Mouse (Mus musculus) lung, postnatal 25 days (tissue): ENCODE measurements at regions not wholly inside any gene's neighbourhood (a gene's known extent, or its start where the extent isn't known, plus 50 kb on each side); places are given as distances from the start of the nearest gene placed in this dataset.
"Not testable (repeated sequence)": the region's sequence is repeated elsewhere in the genome, so short reads cannot be mapped to it uniquely, and the experiment has no call there.

ENCODE experiments used
- DNase-seq: peaks from one replicate; pipeline ENCODE4 v3.0.0; 2022; ENCODE audit warnings: low spot score

DNA sequence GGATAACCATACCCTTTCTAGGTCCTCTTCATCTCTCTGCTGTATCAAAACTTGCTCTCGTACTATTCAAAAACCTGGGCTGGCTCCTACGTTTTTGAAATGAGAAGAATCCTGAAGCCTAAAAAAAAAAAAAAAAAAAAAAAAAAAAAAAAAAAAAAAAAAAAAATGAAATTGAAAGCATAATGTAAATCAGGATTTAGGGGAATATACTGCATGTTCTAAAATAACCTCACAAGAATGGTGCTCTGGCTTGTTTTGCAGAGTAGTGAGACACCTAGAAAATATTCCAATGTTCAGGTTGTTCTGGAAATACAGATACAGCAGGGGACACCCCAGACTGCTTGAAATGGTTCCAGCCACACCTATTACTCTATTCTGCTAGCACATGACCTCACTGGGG, 442.0 kb downstream of the Lmo7 start:
- no peak for DNase-seq

DNA sequence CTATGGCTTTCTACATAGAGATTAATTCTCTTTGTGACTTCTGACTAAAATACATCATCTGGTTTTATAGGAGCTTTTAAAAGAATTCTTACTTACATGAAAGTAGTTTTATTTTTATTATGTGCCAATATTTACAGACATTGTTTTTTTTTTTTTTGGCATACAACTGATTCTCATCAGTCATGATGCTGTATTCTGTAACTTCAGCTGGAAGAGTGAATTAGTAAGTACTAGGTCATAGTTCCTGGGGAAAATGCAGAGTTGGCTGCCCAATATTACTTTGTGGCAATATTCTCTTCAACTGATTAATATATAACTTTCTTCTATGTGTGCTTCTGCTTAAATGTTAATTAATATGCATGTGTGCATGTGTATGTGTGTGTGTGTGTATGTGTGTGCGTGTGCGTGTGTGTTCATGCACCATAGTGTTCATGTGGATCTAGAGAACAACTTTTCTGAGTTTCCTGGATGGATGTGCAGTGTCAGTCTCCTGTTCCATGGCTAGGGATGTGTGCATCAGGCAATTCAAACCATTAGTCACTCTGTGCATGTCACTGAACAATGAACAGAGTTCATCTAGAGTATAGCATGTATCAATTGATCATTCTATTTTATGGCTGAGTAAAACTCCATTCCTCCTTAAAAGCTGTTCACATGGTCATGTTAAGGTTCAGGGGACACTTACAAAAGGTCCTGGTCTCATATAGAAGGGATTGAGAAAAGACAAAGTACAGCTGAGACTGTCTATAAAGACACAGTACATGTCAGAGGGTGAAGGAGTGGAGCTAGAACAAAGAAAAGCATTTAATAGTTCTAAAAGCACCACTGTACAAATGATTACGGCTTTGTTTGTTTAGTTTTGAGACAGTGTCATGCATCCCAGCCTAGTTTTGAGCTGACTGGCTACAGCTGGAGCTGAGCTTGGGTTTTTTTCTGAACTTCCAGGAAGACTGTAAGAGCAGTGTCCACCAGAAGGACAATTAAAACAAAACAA, 431.8 kb downstream of the Lmo7 start:
- no peak for DNase-seq

DNA sequence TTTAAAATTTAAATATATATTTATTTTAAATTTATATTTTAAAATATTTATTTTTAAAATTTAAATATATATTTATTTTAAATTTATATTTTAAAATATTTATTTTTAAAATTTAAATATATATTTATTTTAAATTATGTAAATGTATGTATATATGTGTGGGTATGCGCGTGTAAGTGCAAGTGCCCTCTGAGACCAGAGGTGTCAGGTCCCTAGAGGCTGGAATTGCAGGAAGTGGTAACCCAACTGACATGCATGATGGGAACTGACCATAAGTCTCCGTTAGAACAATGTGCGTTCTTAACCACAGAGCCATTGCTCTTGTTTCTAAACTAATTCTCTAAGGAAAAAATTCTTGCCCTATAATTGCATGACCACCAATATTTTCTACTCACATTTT, 420.7 kb downstream of the Lmo7 start:
- DNase-seq, result not testable (repeated sequence)

DNA sequence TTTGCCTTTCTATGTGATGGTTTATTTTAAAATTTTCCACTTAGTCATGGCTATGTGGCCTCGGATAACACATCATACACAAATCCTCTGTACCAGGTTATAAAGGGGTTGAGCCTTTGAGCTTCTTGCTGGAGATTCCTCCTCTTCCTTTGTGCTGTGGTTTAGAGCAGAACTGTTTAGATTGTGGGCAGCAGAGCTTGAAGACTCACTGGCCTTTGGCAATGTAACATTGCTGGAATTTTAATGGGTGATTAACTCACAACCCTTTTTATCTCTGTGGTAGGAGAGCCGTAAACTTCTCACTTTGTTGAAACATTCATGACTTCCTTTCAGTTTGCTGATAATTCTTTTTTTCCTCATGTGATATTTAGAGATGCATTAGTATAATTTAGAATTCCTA, 413.0 kb downstream of the Lmo7 start:
- no peak for DNase-seq

DNA sequence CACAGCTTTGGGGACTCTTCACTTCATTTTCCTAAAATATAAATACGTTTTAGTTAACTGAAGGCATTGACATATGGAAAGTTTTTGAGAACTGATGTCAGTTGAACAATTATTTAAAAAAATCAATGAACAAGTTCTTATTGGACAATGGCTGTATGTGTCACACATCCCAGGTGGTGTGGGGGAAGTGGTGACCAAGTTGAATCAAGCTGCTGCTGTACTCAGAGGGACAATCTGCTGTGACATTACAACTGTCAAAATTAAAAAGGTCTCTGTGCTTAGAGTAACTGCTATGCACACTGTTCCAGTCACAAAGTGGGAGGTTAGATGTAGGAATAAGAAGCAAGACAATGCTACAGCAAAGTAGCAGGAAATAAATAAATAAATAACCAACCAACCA, 409.2 kb downstream of the Lmo7 start:
- DNase-seq, result no peak

DNA sequence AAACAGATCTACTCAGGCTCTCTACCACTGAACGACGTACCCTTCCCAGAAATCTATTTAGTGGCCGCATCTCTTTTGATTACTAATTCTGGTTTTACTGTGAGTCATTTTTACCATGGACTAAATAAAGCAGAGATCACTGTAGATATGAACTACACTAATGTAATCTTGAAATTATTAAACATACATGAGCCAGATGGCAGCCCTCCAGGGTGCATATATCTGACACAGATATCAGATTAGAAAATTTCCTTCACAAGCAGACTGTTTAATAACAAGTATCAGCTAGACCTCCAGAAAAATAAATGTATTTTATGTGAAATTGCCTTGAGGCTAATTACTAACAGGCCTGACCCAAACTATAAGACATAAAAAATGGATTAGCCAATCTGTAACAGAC, 388.4 kb downstream of the Lmo7 start:
- no peak for DNase-seq

DNA sequence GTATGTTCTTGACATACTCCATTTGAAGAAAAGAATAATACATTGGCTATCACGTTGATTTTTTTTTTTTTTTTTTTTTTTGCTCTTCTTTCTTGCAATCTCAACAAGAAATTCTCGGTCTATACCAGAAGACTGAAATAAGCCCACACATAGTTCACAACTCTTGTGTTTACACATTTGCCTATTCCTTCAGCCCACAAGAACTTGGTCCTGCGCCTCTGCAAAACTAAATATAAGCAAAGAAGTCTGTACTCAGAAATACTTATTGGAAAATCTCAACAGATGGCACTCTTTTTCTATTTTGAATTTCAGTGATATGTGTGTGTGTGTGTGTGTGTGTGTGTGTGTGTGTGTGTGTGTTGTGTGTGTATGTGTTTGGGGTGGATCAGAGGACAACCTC, 376.4 kb downstream of the Lmo7 start:
- DNase-seq, result no peak

DNA sequence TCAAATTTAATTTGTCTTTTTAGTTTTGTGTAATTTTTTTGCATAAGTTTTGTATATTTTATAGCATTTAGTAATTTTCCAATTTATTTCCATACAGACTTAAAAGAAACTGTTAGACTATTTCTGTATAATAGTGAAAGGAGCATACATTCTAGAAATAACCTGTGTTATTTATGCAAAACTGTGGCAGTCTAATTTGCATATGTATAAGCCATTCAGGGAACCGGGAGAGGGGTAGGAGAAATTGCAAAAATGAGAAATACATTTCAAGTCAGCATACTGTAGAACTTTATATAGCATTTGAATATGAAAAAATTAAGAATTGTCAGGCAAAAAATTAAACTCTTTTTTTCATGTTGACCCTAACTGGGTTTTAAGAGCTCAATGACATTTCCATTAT, 364.3 kb downstream of the Lmo7 start:
- no peak for DNase-seq

DNA sequence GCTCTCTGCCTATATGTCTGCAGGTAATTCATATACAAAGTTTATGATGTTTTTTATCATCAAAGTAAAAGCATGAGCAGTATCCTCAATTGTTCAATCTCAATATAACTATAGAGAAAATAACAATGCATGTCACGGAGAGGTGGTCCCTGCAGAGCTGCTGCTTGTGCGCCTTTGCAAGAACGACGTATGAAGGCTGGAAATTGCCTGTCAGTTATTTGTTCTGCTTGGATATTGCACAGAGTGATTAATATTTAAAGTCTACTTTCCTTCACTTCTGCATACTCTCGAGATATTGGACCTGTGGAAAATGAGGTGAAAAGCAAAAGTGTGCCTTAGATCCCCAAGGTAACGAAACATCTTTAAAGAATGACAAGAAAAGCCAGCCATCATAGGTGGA, 362.8 kb downstream of the Lmo7 start:
- DNase-seq, result no peak

DNA sequence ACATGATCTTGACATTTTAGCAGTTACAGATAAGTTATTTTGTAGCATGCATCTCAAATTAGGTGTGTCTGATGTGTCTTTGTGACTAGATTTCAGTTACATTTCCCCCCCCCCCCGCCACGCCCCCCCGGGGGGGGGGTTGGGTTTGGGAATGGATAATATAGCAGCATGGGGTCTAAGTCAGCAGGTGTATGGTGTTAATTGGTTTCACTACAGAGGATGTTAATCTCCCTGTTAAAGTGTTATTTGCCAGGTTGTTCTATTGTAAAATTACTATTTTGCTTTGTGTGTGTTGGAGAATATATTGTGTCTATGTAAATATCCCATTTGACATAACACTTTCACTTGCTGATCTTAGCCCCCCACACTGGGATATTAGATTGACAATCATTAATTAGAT, 319.2 kb downstream of the Lmo7 start:
- no peak for DNase-seq

DNA sequence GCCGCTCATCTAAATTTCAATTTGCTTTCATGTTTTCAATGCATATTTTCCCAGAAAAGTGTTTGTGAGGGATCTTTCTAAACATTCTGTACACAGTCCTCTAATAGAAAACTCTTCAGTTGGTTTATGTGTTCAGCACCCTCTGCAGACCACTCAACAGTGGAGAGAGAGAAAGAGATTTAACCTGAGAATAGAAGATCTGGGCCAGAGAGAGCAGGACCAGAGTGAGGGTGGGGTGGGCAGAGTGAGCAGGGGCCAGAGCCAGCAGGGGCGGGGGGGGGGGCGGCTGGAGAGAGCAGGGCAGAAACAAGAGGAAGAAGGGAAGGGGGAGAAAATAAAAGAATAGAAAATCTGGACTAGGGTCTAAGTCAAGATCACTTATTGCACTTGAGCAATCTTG, 318.7 kb downstream of the Lmo7 start:
- no peak for DNase-seq

DNA sequence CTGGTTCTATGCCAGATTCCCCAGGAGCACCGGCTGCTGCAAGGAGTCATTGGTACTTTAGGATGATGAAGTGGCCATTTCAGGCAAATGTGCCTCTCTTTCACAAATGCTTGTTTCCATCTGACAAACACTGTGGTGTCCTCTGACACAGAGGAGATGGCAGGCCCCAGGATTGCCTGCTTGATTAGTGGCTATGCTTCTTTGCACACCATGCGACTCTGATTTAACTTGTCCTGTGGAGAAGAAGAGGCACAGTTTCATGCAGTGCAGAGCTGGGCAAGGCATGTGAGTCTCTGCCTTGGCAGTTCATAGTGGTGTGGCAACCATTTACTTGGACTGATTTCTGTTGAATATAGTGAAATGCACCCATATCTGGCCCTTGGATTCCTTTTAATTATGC, 308.4 kb downstream of the Lmo7 start:
- DNase-seq, result no peak

DNA sequence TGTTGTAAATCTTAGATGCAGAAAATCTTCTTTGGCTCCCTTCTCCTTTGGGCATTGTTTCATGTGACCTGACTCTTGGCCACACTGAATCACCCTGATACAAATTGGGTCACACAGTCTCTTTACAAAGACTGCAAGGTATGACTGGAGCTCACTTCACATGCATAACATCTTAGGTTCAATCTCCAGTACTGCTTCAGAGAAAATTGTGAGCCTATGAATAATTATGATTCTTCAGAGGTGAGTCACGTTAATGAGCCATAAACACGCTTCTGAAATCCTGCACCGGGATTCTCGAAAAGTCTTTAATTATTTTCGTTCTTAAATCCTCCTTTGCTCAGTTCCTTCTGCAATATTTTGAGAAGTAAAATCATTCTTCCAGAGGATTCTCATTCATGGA, 307.7 kb downstream of the Lmo7 start:
- DNase-seq, result no peak

DNA sequence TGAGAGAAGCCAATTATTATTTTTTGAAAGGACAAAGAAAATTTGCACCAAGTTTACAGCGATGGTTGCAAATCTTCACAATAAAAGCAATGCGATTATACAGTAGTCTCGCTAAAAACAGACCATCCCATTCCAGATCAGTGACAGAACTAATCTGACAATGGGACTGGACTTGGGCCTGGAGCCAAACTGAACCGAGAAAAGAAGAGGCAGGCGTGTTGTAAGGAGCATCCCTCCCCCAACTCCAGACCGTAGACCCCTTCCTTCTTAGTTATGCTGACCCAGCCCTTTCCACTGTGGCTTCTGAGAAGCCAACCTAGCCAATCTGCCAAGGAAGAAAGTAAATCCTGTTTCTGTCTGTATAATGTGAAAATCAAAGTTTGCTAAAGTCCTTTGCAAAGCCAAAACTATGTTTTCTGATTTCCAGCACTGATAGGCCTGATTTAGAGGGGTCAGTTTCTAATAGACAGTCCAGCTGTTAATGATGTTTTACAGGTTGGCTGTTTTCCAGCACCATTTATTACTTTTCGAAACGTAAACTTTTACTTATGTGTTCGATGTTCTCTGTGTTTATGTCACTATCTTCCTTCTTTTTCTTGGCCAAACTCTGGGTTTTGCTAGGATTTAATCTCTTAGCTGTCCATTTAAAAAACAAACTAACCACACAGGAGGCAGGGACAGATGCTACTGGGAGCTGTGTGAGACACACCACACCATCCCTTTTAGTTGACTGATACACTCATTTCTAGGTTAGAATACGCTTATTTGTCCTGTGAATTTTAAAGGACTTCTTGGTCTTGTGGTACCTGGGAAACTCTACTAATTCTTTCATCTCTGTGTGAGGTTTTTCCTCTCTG, 301.5 kb downstream of the Lmo7 start:
- no peak for DNase-seq

DNA sequence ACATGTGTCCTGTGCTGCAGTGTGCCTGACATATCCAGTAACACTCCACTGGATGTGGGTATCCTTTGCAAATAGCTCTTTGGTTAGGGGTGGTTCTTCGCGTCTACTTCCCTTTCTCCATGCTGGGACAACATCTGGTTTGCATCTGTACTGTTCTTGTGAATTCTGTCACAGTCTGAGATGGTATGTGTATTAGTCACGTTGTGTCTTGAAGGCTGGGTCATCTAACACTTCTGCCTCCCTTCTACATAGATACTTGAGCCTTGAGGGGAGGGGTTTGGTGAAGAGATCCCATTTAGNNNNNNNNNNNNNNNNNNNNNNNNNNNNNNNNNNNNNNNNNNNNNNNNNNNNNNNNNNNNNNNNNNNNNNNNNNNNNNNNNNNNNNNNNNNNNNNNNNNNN, 294.9 kb downstream of the Lmo7 start:
- DNase-seq, result no peak

DNA sequence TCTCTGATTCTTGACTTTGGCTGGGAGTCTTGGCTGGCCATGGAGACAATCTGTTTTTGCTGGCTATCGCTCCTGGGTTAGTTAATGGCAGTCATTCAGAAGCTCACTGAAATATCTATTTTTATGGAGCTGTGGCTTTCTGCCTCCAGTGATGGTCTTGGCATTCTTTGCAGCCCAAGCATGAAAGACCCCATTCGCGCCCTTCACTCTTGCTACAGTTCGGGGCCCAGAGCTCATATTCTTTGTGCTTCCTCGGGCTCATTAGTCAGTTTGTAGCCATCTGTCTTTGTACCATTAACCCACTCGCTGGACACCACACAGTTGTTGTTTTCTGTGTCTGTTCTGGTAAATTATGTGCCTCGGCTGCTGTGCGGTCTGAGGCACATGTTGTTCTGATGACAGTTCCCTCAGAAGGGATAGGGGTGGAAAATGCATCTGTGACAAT, 290.4 kb downstream of the Lmo7 start:
- DNase-seq, result no peak

DNA sequence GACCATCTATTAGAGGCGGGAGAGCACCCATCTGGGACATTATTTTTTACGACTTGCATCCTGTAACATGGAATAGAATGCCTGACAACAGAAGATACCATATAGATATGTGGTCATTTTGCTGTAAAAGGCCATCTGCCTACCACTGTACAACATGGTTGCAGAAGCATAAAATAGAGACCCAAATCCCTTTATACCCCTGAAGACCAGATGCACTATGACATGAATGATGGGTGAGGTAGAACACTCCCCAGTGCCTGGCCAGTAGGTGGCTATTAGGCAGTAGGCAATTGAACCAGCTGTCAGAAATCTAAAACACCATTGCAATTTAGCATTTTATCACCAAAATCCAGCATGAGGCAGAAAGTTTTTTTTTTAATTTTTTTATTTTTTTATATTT, 289.6 kb downstream of the Lmo7 start:
- DNase-seq, result no peak

DNA sequence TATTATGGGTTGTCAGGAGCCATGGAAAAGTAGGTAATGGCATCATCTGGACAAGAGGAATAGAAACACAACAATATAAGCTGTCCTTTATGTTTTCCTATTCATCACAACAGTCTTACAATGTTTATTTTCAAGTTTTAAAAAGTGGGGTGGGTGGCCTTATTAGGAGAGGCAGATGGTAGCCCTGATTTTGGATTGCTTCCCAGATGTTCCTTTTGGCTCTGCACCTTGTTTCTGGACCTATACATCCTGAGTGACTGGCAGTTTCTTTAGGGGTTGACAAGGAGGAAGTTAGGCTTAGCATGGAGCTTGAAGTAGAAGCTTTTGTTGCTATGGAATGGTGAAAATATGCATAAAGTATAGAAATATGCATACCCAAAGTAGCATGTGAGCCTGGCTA, 286.8 kb downstream of the Lmo7 start:
- no peak for DNase-seq

DNA sequence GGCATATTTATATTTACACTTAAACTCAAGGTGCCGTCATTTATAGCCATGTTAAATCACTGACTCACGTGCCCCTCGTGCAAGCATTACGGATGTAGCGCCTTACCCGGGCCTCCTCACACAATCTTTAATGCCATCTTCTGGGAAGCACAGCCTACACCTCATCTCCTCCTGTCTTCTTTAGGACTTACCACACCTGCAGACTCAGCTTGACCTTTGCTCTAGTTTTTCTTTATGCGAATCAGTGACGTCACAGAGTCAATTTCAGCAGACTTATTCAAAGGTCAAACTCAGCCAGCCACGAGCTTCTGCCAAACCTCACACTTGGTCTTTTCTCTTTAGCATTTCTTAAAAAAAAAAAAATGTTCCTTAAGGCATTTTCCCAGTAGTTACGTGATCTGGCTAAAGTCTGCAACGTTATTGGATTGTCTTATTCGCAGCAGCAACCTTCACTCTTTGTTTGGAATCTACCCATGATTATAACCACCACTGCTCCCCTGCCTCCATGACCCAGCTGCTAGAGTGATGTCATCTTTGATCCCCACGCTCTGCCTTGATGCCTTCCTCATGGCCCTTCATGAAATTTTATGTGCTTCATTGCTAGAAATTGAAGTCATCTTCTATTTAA, 285.3 kb downstream of the Lmo7 start:
- DNase-seq, result no peak

DNA sequence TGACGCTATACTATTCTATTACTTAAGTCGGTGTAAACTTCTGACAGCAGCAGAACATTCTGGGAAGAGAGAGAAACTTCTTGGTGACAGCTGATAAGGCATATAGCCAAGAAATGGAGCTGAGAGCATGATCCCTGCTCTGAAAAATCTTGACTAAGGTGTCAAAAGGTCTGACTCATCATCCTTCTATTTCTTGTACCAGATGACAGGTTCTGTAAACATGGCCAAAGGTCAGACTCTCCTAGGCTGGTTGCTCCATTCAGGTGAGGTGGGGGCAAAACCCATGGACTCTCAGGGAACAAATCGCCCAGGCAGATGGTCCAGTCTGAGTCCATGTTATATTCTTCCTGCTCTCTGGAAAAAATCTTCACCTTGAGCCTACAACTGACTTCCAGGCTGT, 283.5 kb downstream of the Lmo7 start:
- DNase-seq, result no peak

DNA sequence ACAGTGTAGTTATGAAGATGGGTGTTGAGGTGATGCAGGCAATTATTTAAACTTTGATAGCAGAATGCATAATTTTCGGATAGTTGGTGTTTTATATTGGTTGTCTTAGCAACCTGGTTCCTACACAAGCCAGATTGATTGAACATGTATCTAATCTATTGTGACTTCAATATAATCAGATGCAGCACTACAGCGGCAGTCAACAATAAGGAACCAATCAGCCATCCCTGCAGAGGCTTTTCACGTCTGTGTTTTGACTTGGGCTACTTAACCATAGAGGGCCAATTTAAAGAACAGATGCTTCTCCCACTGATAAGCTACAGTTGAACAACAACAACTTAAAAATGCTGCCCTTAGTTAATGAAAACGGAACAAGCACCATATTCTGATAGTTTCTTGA, 267.8 kb downstream of the Lmo7 start:
- no peak for DNase-seq

DNA sequence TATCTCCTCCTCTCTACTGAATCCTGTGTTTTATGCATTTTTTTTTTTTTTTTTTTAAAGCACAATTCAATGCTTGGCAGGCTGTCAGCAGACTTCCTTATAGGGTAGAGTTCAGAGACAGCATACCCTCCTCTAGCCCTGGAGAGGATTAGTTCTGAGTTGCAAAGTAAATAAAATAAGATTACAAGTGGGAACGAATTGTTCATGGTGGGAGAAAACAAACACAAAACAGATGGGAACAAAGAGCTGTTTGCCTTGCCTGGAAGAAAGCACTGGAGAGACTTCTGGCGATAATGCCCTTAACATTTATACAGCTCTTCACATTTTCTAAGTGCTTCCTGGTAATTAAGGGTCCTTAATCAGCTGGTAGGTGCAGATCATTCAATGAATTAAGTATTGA, 254.6 kb downstream of the Lmo7 start:
- peak; percentile 44 for DNase-seq
